Mouse (Mus musculus) midbrain, embryonic 12.5 days (tissue): Measurements from ENCODE around the gene Ier5. TPM values are rescaled to one million over a fixed set of nuclear protein-coding genes. Genes with fewer than 3 reads are reported as not detected.

Experiments
- ATAC-seq: fragments of 200-750 bp; cut with Nextera tagmentation; 2 replicates; pipeline ENCODE4 v1.8.0; 2017; ENCODE audit warnings: low read depth, moderate TSS enrichment, moderate library complexity; ENCODE audit not compliant: low FRiP score
- H3K27ac ChIP-seq: fragments of 300-500 bp; sonication (generic); replicated peaks from 2 replicates; pipeline ENCODE4 v1.5.1; 2016; ENCODE audit warnings: mild to moderate bottlenecking
- H3K27me3 ChIP-seq: fragments of 300-500 bp; sonication (generic); 2 replicates; pipeline ENCODE4 v1.6.1; 2016; ENCODE audit warnings: mild to moderate bottlenecking
- H3K36me3 ChIP-seq: fragments of 300-500 bp; sonication (generic); 2 replicates; pipeline ENCODE4 v1.6.1; 2016
- H3K4me1 ChIP-seq: fragments of 300-500 bp; sonication (generic); 2 replicates; pipeline ENCODE4 v1.6.1; 2016
- H3K4me2 ChIP-seq: fragments of 300-500 bp; sonication (generic); replicated peaks from 2 replicates; pipeline ENCODE4 v1.6.1; 2016; ENCODE audit warnings: mild to moderate bottlenecking, moderate library complexity
- H3K4me3 ChIP-seq: fragments of 300-500 bp; sonication (generic); 2 replicates; pipeline ENCODE4 v1.5.1; 2016; ENCODE audit warnings: mild to moderate bottlenecking
- H3K9ac ChIP-seq: fragments of 300-500 bp; sonication (generic); replicated peaks from 2 replicates; pipeline ENCODE4 v1.6.1; 2016; ENCODE audit warnings: mild to moderate bottlenecking, moderate library complexity
- H3K9me3 ChIP-seq: fragments of 300-500 bp; sonication (generic); 2 replicates; pipeline ENCODE4 v1.6.1; 2016; ENCODE audit warnings: mild to moderate bottlenecking
- WGBS: fragments of 180-500 bp; shearing (Covaris S2); methylation state at CpG from one replicate; pipeline ENCODE4 v1.1.7; 2016; 5-methylcytosine and 5-hydroxymethylcytosine counted together
- polyA plus RNA-seq: library from polyadenylated mRNA; unstranded; fragments of >200 nt; fragmentation: Nextera tagmentation; extraction: Ambion mirVana; gene quantifications from 2 replicates; pipeline ENCODE4 v1.2.1, GENCODE M21; 2016

Ier5 gene
- polyA plus RNA-seq, 1 experiment from 2014 or later: 12.8 TPM

DNA sequence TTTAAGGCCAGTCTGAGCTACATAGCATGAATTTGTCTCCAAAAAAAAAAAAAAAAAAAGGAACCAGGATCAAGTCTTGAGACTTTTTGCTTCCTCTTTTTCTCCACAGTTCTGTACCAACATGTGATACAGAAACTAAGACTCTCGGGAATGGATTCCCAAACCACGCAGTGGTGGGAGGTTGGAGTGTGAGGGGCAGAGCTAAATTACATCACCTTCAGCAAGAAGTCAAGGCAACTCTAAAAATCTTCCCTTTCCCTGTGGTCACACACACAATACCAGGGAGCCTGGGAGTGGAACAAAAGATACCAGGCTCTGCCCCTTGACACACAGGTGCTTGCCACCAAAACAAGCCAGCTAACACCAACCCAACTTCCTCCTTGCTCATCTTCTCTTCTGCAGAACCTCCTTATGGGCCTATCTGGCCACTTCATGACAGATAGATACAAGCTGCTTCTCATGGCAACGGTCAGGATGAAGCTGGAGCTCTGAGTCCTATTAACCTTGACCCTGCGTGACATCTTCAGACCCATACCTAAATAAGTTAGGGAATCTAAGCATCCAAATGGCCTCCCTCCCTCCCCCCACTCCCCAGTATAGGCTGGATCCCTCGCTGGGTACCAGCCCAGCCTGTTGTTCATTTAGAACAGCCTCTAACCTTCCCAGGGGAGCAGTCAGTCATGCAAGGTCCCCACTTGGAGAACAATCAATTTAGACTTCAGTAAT lies 28.7 kb downstream of the Ier5 start:
- peaks cover 36% of the 10 kb centered on the region for H3K4me1 ChIP-seq
- WGBS: 53% methylated on average over 5 of the region's 5 CpGs
- H3K36me3 ChIP-seq: no peaks in the 10 kb centered on the region
- H3K27me3 ChIP-seq: peaks cover 15% of the 10 kb centered on the region; the same call in 1 of the 2 replicates
- H3K27ac ChIP-seq: no peak overlapping the region
- no peaks in the 10 kb centered on the region for H3K9me3 ChIP-seq
- no peak overlapping the region for H3K9ac ChIP-seq
- 0 out of 2 replicates have a peak, but pooled peaks have one; percentile 16 for ATAC-seq
- no peak overlapping the region for H3K4me2 ChIP-seq
- H3K4me3 ChIP-seq: no peak overlapping the region

GRCm38 (mm10) chr1:155069696-155070095 lies 29.7 kb downstream of the Ier5 start:
- no peak for ATAC-seq
- WGBS: 55% methylated on average over 7 of the region's 7 CpGs
- H3K9ac ChIP-seq: no peak overlapping the region
- no peak overlapping the region for H3K4me2 ChIP-seq
- H3K36me3 ChIP-seq: no peaks in the 10 kb centered on the region
- H3K4me1 ChIP-seq: peaks cover 36% of the 10 kb centered on the region
- no peak overlapping the region for H3K27ac ChIP-seq
- H3K27me3 ChIP-seq: peaks cover 16% of the 10 kb centered on the region; the same call in 1 of the 2 replicates
- H3K4me3 ChIP-seq: no peak overlapping the region
- H3K9me3 ChIP-seq: no peaks in the 10 kb centered on the region

DNA sequence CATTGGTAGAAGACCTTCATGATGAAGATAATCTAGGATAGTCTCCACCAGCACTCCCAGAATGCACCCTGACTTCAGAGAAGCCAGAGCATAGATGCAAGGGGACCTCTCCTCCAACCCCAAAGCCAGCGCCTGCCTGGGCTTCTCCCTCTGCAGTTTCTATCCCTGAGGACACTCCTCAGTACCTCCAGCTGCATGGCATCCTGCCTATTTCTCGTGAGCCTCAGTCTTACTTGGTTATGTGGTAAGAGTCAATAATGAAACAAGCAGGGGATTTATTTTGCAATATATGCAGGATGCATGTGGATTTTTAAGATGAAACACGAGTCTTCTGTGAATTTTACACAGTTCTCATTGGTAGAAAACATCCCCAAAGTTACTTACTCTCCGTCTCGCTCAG lies 33.2 kb downstream of the Ier5 start:
- Histone ChIP-seq H3K9ac (no peak overlapping the region), H3K9me3 (no peaks in the 10 kb centered on the region), H3K27me3 (peaks cover 13% of the 10 kb centered on the region), H3K4me3 (no peak overlapping the region), H3K4me1 (peaks cover 10% of the 10 kb centered on the region), H3K4me2 (no peak overlapping the region), H3K36me3 (no peaks in the 10 kb centered on the region), H3K27ac (no peak overlapping the region)
- 84% methylated on average over 5 of the region's 5 CpGs for WGBS
- ATAC-seq: no peak

- ATAC-seq: no peak
- H3K36me3 ChIP-seq: no peaks in the 10 kb centered on the region
- H3K4me3 ChIP-seq: no peak overlapping the region
- no peak overlapping the region for H3K9ac ChIP-seq
- H3K9me3 ChIP-seq: no peaks in the 10 kb centered on the region
- H3K4me2 ChIP-seq: no peak overlapping the region
- 0 out of 2 replicates have a peak, but pooled peaks cover 8% of the 10 kb centered on the region for H3K4me1 ChIP-seq
- 75% methylated on average over 11 of the region's 11 CpGs for WGBS
- H3K27me3 ChIP-seq: peaks cover 13% of the 10 kb centered on the region
- no peak overlapping the region for H3K27ac ChIP-seq
Observed at GRCm38 (mm10) chr1:155065068-155065701, 34.3 kb downstream of the Ier5 start.

DNA sequence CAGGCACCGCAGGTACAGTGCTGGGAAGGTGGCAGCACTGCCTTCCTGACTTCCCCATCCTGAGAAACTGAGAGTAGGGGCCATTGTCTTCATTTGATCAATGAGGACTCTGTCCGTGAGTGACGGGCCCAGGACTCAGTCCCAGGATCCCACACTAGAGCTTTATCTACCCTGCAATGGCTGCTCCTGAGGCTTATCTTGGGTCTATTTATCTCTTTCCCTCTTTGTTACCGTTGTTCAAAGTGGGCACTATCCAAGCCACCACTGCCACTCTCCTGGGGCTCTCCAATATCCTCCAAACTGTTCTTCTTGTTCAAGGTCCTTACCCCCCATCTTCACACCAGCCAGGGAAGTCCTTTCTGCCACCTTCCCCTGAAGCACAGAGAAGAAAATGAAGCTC lies 34.8 kb downstream of the Ier5 start:
- Histone ChIP-seq H3K27ac (no peak overlapping the region), H3K36me3 (no peaks in the 10 kb centered on the region), H3K9me3 (no peaks in the 10 kb centered on the region), H3K27me3 (peaks cover 16% of the 10 kb centered on the region), H3K9ac (no peak overlapping the region), H3K4me2 (no peak overlapping the region), H3K4me1 (0 out of 2 replicates have a peak, but pooled peaks cover 8% of the 10 kb centered on the region), H3K4me3 (no peak overlapping the region)
- WGBS: 69% methylated on average over 4 of the region's 4 CpGs
- no peak for ATAC-seq

DNA sequence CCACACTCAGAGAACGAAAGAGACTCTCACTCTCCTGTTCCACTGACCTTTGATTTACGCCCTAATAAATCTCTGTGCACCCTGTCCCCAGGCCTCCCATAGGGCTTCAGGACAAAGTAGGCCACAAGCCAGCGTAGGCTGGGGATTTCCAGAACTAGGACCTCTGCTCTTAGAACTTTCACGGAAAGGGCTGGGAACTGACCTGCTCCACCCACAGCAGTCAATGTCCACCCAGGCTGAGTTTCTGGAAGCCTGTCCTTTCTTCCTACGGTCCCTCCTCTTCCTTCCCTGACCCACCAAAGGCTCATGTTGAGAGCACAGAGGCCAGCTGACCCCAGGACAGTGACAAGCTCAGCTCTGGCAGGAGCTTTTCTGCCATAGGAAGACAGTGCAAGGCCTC lies 35.3 kb downstream of the Ier5 start:
- Histone ChIP-seq H3K36me3 (no peaks in the 10 kb centered on the region), H3K4me3 (no peak overlapping the region), H3K4me1 (0 out of 2 replicates have a peak, but pooled peaks cover 8% of the 10 kb centered on the region), H3K9me3 (no peaks in the 10 kb centered on the region), H3K4me2 (no peak overlapping the region), H3K27me3 (peaks cover 19% of the 10 kb centered on the region), H3K27ac (no peak overlapping the region), H3K9ac (no peak overlapping the region)
- no peak for ATAC-seq
- WGBS: 88% methylated on average over 5 of the region's 5 CpGs

- no peak for ATAC-seq
- H3K27ac ChIP-seq: no peak overlapping the region
- WGBS: 85% methylated on average over 4 of the region's 4 CpGs
Observed at GRCm38 (mm10) chr1:155062963-155063362, 36.5 kb downstream of the Ier5 start.

GRCm38 (mm10) chr1:155062057-155062456 lies 37.4 kb downstream of the Ier5 start:
- H3K4me2 ChIP-seq: no peak overlapping the region
- H3K4me3 ChIP-seq: no peak overlapping the region
- WGBS: 93% methylated on average over 7 of the region's 7 CpGs
- no peak overlapping the region for H3K27ac ChIP-seq
- no peaks in the 10 kb centered on the region for H3K9me3 ChIP-seq
- peaks cover 22% of the 10 kb centered on the region for H3K27me3 ChIP-seq
- H3K4me1 ChIP-seq: 0 out of 2 replicates have a peak, but pooled peaks cover 8% of the 10 kb centered on the region
- no peak overlapping the region for H3K9ac ChIP-seq
- no peak for ATAC-seq
- H3K36me3 ChIP-seq: no peaks in the 10 kb centered on the region

More at GRCm38 (mm10) chr1:155062963-155063362, 36.5 kb downstream of the Ier5 start:
- Histone ChIP-seq H3K27me3 (peaks cover 22% of the 10 kb centered on the region), H3K4me3 (no peak overlapping the region), H3K9me3 (no peaks in the 10 kb centered on the region), H3K36me3 (no peaks in the 10 kb centered on the region), H3K9ac (no peak overlapping the region), H3K4me1 (0 out of 2 replicates have a peak, but pooled peaks cover 8% of the 10 kb centered on the region), H3K4me2 (no peak overlapping the region)

DNA sequence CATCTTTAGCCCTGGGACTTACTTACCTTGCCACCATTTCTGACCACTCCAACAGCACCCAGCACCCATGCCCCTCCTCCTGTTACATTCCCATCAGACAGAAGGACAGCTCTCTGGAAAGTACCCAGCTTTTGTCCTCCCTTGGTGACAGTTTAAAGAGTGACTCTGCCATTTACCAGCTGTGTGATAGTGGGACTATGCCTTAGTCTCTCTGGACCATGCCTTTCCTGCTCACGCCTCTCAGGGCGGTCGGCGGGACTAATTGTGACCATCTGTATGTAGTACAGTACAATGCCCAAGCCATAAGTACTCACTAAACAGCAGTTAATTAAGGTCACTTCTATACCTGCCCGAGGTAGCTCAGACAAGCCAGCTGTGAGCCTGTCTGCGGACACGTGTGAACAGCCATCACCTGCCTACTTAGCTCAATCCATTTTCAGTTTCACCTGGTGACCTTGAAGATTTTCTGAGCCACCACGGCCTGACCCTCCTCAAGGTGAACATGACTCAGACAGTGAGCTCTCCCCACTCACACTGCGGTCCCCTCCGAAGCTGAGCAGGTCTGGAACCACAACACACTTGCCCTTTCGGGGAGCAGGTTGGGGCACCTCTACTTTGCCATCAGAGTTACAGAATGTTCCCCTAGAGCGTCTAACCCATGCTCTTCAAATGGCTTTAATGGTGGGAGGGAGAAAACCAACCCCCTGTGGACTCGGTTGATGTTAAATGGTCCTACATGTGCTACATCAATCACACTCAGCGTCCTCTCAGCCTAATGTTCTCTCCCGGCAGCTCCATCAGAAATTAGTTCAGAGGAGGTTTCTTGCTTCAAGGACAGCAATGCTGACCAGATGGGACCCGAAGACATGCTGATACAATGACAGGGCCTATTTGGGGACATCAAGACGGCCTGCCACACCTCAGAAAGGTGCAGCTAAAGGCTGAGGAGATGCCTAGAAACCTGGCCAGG lies 38.3 kb downstream of the Ier5 start:
- 0 out of 2 replicates have a peak, but pooled peaks cover 8% of the 10 kb centered on the region for H3K4me1 ChIP-seq
- H3K27me3 ChIP-seq: peaks cover 22% of the 10 kb centered on the region
- no peak overlapping the region for H3K4me3 ChIP-seq
- H3K9me3 ChIP-seq: no peaks in the 10 kb centered on the region
- no peaks in the 10 kb centered on the region for H3K36me3 ChIP-seq
- no peak overlapping the region for H3K27ac ChIP-seq
- WGBS: 85% methylated on average over 17 of the region's 17 CpGs
- H3K4me2 ChIP-seq: no peak overlapping the region
- no peak for ATAC-seq
- H3K9ac ChIP-seq: no peak overlapping the region

DNA sequence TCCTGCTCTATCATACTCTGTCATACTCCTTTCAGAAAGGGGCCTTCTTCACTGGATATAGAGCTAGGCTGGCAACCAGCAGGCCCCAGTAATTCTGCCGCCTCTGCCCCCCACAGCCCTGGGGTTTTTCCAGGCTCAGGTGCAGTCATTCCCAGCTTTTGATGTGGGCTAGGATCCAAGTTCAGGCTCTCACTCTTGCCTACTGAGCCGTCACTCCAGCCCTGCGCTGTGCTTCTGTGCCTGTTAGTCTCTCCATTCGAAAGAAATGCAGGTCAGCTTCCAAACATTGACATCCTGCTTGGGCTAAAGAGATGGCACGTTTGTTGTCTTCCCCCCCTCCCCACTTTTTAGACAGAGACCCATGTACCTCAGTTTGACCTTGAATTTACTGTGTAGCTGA lies 39.2 kb downstream of the Ier5 start:
- peaks cover 22% of the 10 kb centered on the region for H3K27me3 ChIP-seq
- WGBS: 73% methylated on average over 5 of the region's 5 CpGs
- peaks cover 8% of the 10 kb centered on the region; the same call in 1 of the 2 replicates for H3K4me1 ChIP-seq
- no peaks in the 10 kb centered on the region for H3K9me3 ChIP-seq
- no peak overlapping the region for H3K4me3 ChIP-seq
- no peak overlapping the region for H3K9ac ChIP-seq
- H3K4me2 ChIP-seq: no peak overlapping the region
- no peaks in the 10 kb centered on the region for H3K36me3 ChIP-seq
- ATAC-seq: no peak
- no peak overlapping the region for H3K27ac ChIP-seq

DNA sequence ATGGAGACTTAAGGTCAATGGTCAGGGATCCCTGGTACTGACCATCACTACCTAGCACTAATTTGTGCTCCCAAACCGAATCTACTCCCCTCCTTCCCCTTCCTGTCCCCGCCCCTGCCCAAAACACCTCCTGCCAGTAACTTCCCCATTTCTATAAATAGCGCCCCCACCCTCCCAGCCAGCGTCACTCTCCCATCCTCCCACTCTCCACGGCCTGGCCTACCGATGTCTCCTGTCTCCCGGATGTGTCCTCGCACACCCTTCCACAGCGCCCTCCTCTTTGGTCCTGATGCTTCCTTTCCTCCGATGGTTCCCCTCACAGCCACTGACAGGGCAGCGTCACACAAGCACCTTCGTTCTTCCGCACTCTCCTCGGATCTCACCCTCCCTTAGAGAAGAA lies 39.9 kb downstream of the Ier5 start:
- H3K4me1 ChIP-seq: peaks cover 11% of the 10 kb centered on the region; the same call in 1 of the 2 replicates
- 39% methylated on average over 14 of the region's 14 CpGs for WGBS
- no peaks in the 10 kb centered on the region for H3K9me3 ChIP-seq
- H3K27ac ChIP-seq: no peak overlapping the region
- peaks cover 17% of the 10 kb centered on the region for H3K27me3 ChIP-seq
- H3K4me3 ChIP-seq: no peak overlapping the region
- 0 out of 2 replicates have a peak, but pooled peaks have one; percentile 8 for ATAC-seq
- no peak overlapping the region for H3K4me2 ChIP-seq
- H3K36me3 ChIP-seq: no peaks in the 10 kb centered on the region
- H3K9ac ChIP-seq: no peak overlapping the region
